Mouse (Mus musculus): ENCODE data around the gene Pgbd1. TPM values are rescaled to one million over a fixed set of nuclear protein-coding genes. Genes with fewer than 3 reads are reported as not detected.

The Pgbd1 gene
- 3.7 and 4.3 TPM in 2 replicates for polyA plus RNA-seq (2012; rRNA removed)

DNA sequence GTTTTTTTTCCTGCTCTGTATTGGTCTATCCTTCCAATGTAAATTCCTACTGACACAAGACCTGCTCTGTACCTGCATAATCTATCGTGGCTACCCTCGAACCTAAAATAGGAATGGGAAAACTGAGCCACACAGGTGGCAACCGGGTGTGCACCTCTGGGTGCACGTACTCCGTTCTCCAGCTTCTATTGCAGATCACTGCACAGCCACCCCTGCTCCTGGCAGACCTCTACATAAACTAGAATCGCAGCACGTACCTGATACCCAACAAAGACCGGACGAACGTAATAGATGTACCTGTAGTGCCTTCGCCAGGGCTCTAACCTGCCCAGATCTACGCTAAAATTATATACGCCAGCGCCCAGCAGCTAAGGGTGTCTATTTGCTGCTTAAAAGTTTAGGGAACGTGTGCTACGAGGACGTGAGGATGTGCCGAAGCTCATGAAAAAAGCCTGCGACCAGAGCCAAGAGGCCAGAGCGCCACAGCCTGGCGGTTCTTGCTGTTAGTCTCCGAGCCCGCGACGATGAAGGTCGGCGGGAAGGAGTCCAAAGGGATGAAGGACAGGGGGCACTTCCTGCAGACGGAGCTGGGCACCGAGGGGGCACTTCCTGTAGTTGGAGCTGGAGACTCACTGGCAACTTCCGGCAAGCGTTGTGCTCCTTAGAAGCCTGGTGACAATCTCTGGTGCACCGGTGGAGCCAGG, at the start of gene Pgbd1:
Gene Pgbd1, minus strand, starts transcription at position 556 of the 704 bp plus-strand sequence.

GRCm38 (mm10) chr13:21478759-21479670, 38.2 kb upstream of the Pgbd1 start, which contains the start of the genes Zkscan4 and Gm10065:
Zkscan4 (plus strand) TSS chr13:21478907.
Gm10065 (minus strand) TSS chr13:21479441.

DNA sequence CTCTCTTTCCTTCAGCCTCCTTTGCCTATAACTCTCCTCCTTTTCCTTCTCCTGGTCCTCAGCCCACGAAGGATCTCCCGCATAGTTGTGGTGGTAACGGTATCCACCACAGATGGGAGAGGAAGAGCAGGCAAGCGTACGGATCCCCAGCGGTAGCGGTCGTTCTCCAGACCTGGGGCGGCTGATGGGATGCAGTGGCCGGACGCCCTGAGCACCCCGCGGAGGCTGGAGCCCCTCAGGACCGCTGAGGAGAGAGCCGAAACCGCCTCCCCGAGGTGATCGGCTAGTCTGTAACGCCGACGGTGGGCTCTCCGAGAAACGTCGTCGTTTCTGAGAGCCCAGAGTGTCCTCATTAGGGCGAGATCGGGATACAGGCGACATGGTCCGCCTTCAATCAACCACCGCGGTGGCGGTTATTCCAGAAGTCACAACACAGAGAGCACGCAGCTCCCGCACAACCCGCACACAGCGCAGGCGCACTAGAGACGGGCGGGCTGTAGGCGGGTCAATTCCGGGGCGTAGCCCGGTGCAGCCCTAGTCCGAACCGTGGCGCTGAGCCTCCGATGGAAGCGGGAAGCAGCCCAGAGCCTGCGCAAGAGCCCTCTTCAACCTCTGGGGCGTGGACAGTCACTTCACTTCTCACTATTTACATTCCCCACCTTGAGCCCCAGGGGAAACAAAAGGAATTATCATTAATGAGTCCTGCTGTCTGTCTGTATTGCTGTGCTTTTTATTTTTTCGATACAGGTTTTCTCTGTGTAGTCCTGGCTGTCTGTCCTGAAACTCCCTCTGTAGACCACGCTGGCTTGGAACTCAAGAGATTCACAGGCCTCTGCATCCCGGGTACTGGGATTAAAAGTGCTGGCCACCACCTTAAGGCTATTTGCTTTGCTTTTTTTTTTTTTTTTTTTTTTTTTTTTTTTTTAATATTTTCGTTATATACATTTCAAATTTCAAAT, 27.5 kb upstream of the Pgbd1 start, which contains the start of gene Nkapl:
Gene Nkapl, minus strand, starts transcription at position 449 of the 959 bp plus-strand sequence.

DNA sequence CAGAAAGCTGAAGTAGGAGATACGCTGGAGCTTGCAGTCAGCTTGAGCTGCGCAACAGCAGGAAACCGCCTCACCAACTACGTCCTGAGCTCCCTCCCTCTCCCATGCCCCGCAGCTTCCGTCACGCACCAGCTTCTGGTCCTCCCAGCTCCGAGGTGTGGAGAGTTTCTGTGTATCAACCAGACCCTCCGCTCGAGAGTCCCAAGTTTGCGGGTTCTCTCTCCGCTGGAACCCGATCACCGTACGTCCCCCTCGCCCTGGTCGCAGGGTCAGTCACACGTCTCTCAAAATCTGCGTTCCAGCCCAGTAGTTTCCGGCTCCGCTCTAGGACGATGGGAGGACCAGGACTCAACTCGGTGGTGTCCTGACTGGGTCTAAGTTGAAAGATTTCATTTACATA, 12.6 kb upstream of the Pgbd1 start, which contains the start of gene Zscan26:
Gene Zscan26, minus strand, starts transcription at position 282 of the 400 bp plus-strand sequence.

GRCm38 (mm10) chr13:21402287-21402846, 38.5 kb downstream of the Pgbd1 start, which contains the start of gene Zkscan3:
Zkscan3 (minus strand) TSS chr13:21402755.

Other genes with a start within 250 kb of the Pgbd1 start
- gene Gpx5, start 148.3 kb downstream of the Pgbd1 start, polyA plus RNA-seq (2012; rRNA removed), result 0.05 and 0.06 TPM in 2 replicates
- 0.27 and 0.28 TPM in 2 replicates for gene Gpx6, start 128.9 kb downstream of the Pgbd1 start, polyA plus RNA-seq (2012; rRNA removed)
- not detected in 2 replicates for gene Olfr1367, start 94.1 kb downstream of the Pgbd1 start, polyA plus RNA-seq (2012; rRNA removed)
- 9.0 TPM in 2 replicates for gene Zscan12, start 78.2 kb downstream of the Pgbd1 start, polyA plus RNA-seq (2012; rRNA removed)
- gene Zkscan3, start 38.3 kb downstream of the Pgbd1 start, polyA plus RNA-seq (2012; rRNA removed), result 66.5 and 71.3 TPM in 2 replicates
- 39.3 and 43.0 TPM in 2 replicates for gene Zscan26, start 12.7 kb upstream of the Pgbd1 start, polyA plus RNA-seq (2012; rRNA removed)
- 0.78 and 0.91 TPM in 2 replicates for gene Nkapl, start 27.5 kb upstream of the Pgbd1 start, polyA plus RNA-seq (2012; rRNA removed)
- gene Zkscan4, start 37.8 kb upstream of the Pgbd1 start, polyA plus RNA-seq (2012; rRNA removed), result 6.5 and 7.1 TPM in 2 replicates
- gene Gm10065, start 38.4 kb upstream of the Pgbd1 start, polyA plus RNA-seq (2012; rRNA removed), result not detected in 2 replicates
- 0.43 and 0.57 TPM in 2 replicates for gene AK157302, start 54.2 kb upstream of the Pgbd1 start, polyA plus RNA-seq (2012; rRNA removed)
- 3.5 and 11.8 TPM in 2 replicates for gene Gm11273, start 60.4 kb upstream of the Pgbd1 start, polyA plus RNA-seq (2012; rRNA removed)
- gene Zkscan8, start 90.1 kb upstream of the Pgbd1 start, polyA plus RNA-seq (2012; rRNA removed), result 7.2 and 7.3 TPM in 2 replicates
- gene Olfr1366, start 101.8 kb upstream of the Pgbd1 start, polyA plus RNA-seq (2012; rRNA removed), result not detected in 2 replicates
- not detected in 2 replicates for gene Olfr1535, start 118.8 kb upstream of the Pgbd1 start, polyA plus RNA-seq (2012; rRNA removed)
- gene Olfr1364, start 140.7 kb upstream of the Pgbd1 start, polyA plus RNA-seq (2012; rRNA removed), result not detected in 2 replicates
- not detected in 2 replicates for gene Olfr1362, start 173.0 kb upstream of the Pgbd1 start, polyA plus RNA-seq (2012; rRNA removed)
- not detected in 2 replicates for gene Olfr11, start 201.5 kb upstream of the Pgbd1 start, polyA plus RNA-seq (2012; rRNA removed)
- gene Olfr1361, start 222.3 kb upstream of the Pgbd1 start, polyA plus RNA-seq (2012; rRNA removed), result not detected in 2 replicates
- not detected in 2 replicates for gene Olfr1360, start 236.3 kb upstream of the Pgbd1 start, polyA plus RNA-seq (2012; rRNA removed)

Measured in central nervous system, embryonic 18 days (tissue).